Mouse (Mus musculus): ENCODE data around the gene Myo9a.
"Not testable (repeated sequence)": the region's sequence is repeated elsewhere in the genome, so short reads cannot be mapped to it uniquely, and the experiment has no call there.

Gene Myo9a

DNA sequence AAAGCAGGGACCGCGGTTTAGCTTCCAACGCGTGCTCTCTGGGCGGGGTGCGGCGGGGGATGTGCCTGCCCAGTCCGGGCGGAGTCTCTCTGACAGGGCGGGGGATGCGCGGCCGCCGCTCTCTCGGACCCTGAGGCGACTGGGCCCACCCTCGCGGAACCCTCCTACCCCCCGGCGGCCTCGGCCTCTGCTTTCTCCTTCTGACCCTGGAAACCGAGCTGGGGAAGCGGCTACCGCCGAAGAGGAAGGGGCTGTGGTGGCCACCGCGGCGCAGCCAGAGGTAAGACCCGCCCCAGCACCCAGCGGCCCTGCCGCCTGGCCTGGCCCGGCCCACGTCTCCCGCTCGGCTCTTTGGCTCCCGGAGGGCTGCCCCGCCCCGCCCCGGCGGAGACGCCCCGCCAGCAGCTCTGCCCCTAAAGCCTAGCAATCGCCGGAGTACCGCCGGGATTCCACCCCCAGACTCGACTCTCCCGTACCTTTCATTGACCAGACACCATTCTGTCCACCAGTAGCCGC is 428 bp downstream of the Myo9a start:
- DNase-seq (ENCODE audit: inconsistent ontology term), result peak; percentile 95

GRCm38 (mm10) chr9:59751966-59752365 is 1.3 kb downstream of the Myo9a start:
- no peak for DNase-seq (ENCODE audit: inconsistent ontology term)

DNA sequence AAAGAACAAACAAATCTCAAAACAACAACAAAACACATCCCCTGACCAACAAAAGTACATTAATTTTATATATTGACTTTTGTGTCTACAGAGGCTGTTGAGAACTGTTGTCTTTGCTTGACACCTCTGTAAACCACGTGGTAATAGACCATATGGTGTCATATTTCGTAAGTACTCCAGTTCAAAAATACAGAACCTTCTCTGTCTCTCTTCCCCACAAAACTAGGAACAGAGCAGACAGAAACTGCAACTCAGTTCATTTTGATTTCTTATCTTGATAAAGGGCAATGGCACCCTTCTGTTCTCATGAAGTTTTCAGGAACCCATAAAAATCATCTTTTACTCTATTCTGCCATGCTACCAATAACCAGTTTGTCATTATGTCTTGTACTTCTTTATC is 4.5 kb downstream of the Myo9a start:
- no peak for DNase-seq (ENCODE audit: inconsistent ontology term)

DNA sequence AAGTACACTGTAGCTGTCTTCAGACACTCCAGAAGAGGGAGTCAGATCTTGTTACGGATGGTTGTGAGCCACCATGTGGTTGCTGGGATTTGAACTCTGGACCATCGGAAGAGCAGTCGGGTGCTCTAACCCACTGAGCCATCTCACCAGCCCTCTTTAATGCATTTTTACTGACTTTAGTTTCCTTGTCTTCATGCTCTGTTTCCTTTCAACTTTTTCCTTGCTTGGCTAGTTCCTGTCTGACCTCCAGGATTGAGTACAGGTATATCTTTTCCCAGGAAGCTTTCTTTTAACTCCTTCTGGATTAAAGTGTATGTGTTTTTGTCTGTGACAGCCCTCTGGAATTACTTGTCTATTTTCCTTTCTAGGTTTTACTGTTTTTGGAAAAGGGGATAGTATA is 6.3 kb downstream of the Myo9a start:
- DNase-seq (ENCODE audit: inconsistent ontology term), result not testable (repeated sequence)

DNA sequence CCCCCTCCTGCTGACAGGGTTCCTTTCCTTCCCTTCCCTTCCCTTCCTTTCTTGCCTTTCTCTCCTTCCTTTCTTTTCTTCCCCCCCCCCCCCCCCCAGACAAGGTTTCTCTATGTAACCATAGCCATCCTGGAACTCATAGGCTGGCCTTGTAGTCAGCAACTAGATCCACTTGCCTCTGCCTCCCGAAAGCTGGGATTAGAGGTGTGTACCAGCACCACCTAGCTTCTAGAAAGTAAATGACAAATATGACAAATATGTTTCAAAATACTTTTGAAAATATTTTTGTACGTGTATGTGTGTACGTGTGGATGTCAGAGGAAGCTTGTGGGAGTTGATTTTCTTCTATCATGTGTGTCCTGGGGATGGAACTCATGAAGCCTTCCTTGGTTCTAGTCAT is 9.8 kb downstream of the Myo9a start:
- no peak for DNase-seq (ENCODE audit: inconsistent ontology term)

- not testable (repeated sequence) for DNase-seq (ENCODE audit: inconsistent ontology term)
These were observed 16.3 kb downstream of the Myo9a start for GRCm38 (mm10) chr9:59766966-59767461.

DNA sequence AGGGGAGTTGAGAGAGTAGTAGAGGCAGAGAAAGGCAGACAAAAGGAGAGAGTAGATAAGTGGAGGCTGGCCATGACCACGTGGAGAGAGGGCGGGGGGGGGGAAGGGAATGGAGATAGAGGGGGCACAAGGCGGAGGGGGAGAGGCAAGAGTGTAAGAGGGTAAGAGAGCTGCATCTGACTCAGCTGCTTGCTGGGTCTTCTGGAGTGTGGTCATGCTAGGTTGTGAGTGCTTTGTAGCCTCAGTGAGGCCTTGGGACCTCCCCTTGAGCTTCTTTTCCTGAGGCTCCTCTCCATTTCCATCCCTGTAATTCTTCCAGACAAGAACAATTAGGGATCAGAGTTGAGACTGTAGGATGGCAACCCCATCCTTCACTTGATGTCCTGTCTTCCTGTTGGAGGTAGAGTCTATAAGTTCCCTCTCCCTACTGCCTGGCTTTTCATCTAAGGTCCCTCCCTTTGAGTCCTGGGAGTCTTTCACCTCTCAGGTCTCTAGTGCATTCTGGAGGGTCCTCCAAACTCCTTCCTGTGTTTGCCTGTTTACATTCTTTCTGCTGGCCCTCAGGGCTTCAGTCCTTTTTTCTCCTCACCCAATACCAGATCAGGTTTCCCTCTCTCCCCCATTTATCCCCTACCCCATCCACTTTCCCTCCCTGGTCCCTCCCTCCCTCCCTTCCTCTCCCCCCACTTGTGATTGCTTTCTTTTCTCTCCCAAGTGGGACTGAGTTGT is 55.5 kb downstream of the Myo9a start:
- not testable (repeated sequence) for DNase-seq (ENCODE audit: inconsistent ontology term)

DNA sequence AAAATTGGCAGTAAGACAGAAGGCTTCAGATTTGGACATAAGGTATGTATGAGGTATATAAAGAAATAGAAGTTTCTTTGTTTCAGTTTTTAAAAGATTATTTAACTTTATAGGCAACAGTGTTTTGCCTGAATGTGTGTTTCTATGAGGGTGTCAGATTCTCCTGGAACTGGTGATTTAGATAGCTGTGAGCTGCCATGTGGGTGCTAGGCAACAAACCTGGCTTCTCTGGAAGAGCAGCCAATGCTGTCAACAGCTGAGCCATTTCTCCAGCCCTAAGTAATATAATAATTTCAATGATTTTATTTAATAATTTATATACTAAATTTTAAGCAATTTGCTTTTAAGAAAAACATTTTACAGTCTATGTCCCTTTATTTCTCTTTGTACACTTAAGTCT is 133.9 kb downstream of the Myo9a start:
- no peak for DNase-seq (ENCODE audit: inconsistent ontology term)

DNA sequence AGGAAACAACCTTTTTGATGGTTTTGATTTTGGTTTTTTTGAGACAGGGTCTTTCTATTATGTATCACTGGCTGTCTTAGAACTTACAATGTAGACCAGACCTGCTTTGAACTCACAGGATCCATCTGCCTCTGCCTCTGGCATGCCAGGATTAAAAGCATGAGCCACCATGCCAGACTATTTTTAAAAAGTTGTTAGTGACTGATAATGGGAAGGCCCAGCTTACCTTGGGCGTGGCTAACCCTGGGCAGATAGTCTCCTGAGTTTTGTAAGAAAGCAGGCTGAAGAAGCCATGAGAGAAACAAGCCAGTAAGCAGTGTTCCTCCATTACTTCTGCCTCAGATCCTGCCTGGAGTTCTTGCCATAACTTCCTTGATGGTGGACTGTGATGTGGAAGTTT is 152.7 kb downstream of the Myo9a start:
- DNase-seq (ENCODE audit: inconsistent ontology term), result no peak

DNA sequence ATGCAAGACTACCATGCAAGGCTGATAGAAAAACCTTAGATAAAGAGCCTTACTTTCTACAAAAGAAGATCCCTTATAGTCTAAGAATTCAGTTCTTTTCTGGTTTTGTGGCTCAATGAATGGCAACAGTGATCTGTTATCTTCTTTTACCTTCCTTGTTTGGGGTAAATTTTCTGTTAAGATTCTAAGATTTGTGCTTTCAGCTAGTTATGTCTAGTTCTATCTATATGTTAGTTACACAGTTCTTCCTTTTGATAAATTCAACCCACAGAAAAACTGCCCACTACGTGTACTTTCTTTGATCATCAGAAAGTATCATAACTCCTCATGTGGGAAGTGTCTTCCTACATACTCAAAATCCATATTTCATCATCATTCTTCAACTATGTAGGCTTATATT is 164.1 kb downstream of the Myo9a start:
- no peak for DNase-seq (ENCODE audit: inconsistent ontology term)

DNA sequence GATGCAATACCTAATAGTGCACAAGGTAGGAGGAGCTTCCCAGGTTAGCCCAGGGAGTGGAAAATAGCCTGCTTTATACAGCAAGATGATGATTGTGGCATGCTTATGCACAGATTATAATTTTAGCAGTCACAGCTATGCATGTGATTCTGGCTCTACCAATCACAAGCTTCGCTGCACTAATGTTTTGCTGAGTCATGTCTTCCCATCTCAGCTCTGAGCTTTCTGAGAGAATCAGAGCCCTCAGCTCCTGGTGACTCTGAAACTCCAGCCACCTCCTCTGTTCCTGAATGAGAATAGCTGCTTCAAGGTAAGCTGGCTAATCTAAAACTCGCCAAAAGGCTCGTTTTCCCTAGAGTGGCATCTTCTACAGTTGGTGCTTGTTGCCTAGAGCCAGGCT is 179.6 kb downstream of the Myo9a start:
- DNase-seq (ENCODE audit: inconsistent ontology term), result no peak

DNA sequence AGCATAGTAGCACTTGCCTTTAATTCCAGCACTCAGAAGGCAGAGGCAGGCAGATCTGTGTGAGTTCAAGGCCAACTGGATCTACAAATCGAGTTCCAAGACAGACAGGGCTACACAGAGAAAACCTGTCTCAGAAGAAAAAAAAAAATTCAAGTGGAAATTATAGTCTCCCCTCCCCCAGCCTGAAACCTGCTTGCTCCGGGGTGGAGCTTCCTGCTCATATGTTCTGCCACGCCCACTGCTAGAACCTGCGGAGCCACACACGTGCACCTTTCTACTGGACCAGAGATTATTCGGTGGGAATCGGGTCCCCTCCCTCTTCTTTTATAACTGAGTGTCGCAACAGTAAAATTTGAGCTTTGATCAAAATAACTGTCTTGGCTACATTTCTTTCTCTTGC is 185.2 kb downstream of the Myo9a start:
- DNase-seq (ENCODE audit: inconsistent ontology term), result not testable (repeated sequence)

DNA sequence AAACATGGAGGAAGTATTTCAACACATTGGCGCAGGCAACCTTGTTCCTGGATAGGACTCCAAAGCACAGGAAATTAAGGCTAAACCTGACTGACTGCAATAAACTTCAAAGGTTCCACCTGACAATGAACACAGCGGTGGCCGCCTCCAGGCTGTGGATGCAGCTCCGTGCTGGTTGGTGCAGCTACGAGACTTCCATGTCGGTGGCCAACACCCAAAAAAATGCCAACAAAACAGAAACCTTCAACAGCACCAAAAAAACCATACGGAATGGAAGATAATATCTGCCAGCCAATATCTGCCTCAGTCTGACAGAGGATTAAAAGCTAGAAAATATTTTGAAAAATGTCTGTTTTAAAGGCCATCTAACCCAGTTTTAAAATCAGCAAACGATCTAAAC is 187.8 kb downstream of the Myo9a start:
- DNase-seq (ENCODE audit: inconsistent ontology term), result no peak

- DNase-seq (ENCODE audit: inconsistent ontology term), result no peak
These were observed 189.0 kb downstream of the Myo9a start for GRCm38 (mm10) chr9:59939691-59940090.

DNA sequence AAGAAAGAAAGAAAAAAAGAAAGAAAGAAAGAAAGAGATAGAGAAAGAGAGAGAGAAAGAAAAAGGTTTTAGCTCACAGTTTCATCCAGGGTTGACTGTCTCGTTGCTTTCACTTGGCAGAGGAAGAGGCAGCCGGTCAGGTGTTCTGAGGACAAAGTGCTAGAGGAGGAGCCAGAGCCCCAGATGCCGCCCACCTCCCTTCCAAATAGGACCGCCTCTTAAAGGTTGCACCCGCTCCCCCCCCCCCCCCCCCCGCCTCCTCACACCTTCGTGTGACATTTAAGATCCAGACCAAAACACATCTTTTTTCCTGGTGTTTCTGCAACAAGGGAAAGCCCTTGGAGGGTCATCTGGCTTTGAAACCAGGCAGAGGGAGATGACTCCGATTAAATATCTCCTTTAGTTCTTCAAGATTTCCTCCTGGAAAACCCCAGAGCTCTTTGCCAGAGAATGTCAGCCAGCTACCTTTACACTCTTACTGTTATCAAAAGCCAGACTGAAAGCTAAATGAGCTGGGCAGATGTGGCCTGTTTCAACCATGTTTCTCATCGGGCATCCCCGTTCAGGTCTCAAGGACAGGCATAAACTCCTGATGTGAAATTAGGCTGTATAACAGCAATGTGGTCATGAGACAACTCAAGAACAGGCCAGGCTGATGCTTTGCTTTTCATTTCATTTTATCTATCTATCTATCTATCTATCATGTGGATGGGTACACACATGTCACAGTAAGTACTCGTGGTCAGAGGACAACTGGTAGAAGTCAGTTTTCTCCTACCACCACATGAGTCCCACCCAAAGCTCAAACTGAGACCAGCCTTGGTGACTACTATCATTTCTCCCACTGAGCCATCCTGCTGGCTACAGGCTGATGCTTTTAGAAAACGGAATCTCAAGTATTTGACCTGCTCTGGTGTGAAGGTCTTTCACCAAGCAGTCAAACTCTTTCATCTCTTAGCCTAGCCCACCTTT is 190.5 kb downstream of the Myo9a start:
- DNase-seq (ENCODE audit: inconsistent ontology term), result no peak

- no peak for DNase-seq (ENCODE audit: inconsistent ontology term)
These were observed 191.2 kb downstream of the Myo9a start for GRCm38 (mm10) chr9:59941885-59942350.

GRCm38 (mm10) chr9:59942501-59943085 is 191.9 kb downstream of the Myo9a start:
- no peak for DNase-seq (ENCODE audit: inconsistent ontology term)

- DNase-seq (ENCODE audit: inconsistent ontology term), result no peak
These were observed 193.1 kb downstream of the Myo9a start for GRCm38 (mm10) chr9:59943826-59944225.

GRCm38 (mm10) chr9:59945241-59945640 is 194.5 kb downstream of the Myo9a start:
- no peak for DNase-seq (ENCODE audit: inconsistent ontology term)

DNA sequence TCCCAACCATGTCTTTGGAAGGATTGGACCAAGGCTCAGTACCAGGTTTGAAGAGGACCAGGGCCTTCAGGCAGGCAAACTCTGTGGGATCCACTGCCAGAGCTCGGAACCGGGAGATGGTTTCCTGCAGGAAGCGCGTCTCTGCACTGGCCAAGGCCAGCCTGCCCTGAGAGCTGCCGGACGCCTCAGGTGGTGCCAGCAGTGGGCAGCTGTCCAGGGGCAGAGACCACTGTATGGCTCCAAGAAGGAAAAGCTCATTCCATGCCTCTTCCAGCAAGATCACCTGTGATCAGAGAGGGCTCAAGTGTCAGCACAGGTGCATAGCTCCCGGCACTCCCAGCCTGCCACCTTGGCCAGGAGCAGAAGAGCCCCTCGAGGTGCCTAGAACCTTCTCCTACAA is 196.6 kb downstream of the Myo9a start:
- no peak for DNase-seq (ENCODE audit: inconsistent ontology term)

DNA sequence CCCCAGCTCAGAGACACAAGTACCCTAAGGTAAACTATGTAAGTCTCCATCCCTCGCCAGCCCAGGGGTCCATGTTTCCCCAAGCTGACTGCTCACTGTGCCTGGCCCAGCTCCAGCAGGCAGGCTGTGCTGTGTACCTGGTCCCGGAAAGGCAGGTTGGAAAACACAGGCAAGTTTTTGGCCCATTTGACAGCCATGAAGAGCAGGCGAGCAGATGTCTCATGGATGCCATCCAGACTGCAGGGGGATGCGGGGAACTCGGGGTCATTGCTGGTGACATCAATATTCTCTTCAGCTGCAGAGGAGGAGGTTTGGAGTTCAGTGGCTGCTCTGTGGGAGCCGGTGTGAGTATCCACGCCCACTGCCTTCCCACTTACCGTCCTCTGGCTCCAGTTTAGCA is 197.5 kb downstream of the Myo9a start:
- no peak for DNase-seq (ENCODE audit: inconsistent ontology term)

- no peak for DNase-seq (ENCODE audit: inconsistent ontology term)
These were observed 198.1 kb downstream of the Myo9a start for GRCm38 (mm10) chr9:59948691-59949250.

Measured in Muller cell, postnatal 12 days (primary cell).